Mouse (Mus musculus) heart, postnatal 25 days (tissue): Measurements from ENCODE around the gene Ppp1r36. TPM values are rescaled to one million over a fixed set of nuclear protein-coding genes. Genes with fewer than 3 reads are reported as not detected.
"Not testable (repeated sequence)": the region's sequence is repeated elsewhere in the genome, so short reads cannot be mapped to it uniquely, and the experiment has no call there.

ENCODE experiments used
- DNase-seq: peaks from one replicate; pipeline ENCODE4 v3.0.0; 2022; ENCODE audit warnings: low spot score
- intact Hi-C: fragments of 180-260 bp; cut with DNase I; formaldehyde crosslinking; loops from one replicate; pipeline ENCODE4 v1.15.1; 2025
- total RNA-seq, 2 experiments: library from RNA; stranded (reverse); gene quantifications; 2 replicates each; pipeline ENCODE4 v1.2.3; 2021

Ppp1r36 gene
- total RNA-seq, 2 experiments from 2014 or later, result not detected

DNA sequence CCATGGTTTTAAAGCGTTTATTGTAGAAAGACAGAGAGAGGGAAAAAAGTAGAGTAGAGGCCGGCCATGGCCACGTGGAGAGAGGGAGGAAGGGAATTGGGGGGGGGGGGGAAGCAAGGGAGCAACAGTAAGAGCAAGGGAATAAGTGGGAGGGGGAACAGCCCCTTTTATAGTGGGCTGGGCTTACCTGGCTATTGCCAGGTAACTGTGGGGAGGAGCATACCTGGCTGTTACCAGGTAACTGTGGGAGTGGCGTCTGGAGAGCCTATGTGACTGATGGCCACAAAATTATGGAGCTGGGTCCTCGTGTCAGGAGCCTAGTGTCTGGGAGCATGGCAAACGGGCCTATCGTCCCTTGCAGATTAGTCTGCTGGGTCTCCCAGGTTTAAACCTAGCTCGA, 18.2 kb downstream of the Ppp1r36 start:
- intact Hi-C loops, result no loop called here
- no peak for DNase-seq

DNA sequence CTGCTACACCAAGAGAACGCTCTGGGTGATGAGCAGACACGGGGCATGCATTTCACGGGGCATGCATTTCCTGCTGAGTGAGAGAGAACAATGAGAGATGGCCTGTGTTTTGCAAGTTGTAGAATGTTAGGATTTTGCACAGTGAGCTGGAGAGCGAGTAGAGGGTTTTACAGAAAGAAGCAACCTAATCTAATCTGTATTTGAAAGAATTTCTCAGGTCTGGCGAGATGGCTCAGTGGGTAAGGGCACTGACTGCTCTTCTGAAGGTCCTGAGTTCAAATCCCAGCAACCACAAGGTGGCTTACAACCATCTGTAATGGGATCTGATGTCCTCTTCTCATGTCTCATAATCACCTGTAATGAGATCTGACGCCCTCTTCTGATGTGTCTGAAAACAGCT, 26.1 kb downstream of the Ppp1r36 start:
- DNase-seq, intact Hi-C loops: not testable (repeated sequence)

DNA sequence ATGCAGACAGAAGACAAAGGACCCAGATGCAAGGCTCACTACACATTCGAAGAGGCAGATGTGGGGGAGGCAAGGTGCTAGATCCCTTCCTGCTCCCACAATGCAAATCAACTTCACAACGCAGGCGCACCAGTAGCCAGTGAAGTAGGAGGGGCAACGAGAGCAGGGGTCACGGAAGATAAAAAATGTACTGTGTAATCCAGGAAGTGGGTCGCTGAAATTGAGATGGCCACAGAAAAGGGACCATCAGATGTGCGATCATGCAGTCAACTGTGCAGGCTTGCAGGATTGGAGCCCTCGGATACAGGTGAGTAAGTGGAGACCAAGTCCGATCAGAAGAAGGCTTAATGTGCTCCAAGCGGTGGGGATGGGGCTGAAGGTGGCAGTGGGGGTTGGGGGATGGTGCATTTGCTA, 27.0 kb downstream of the Ppp1r36 start:
- intact Hi-C loops, result no loop called here
- DNase-seq, result no peak

DNA sequence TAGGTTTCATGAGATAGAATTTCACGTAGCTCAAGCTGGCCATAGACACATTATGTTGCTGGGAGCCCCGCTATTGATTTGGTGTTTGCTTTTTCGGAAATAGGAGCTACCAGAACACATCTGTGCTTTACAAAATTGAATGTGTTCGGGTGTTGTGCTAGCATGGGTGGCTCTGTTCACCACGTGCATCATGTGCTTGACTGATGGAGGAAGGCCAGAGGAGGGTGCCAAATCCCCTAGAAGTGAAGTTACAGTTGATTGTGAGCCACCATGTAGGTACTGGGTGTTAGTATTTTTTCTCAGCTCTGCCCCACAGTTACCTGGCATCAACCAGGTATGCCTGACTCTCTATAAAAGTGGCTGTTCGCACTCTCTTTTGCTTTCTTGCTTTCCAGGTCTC, 27.5 kb downstream of the Ppp1r36 start:
- intact Hi-C loops, result no loop called here
- DNase-seq, result no peak

DNA sequence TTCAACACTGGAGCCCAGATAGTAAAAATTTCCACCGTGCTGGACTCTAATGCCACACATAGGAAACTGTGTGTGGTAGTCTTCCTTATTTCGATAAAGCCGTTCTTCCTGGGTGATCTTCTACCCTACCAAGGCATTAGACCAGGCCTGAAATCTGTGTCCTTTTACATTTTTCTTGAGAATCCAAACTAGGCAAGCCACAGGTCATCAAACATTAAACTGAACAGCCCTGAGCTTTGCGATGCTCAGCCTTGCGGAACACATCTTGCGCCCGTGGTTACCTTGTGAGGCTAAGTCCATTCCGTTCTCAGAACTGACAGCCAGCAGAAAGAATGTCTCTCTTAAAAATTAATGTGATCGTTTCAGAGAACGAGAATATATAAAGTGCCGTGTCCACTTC, 28.9 kb downstream of the Ppp1r36 start:
- intact Hi-C loops, result no loop called here
- no peak for DNase-seq

DNA sequence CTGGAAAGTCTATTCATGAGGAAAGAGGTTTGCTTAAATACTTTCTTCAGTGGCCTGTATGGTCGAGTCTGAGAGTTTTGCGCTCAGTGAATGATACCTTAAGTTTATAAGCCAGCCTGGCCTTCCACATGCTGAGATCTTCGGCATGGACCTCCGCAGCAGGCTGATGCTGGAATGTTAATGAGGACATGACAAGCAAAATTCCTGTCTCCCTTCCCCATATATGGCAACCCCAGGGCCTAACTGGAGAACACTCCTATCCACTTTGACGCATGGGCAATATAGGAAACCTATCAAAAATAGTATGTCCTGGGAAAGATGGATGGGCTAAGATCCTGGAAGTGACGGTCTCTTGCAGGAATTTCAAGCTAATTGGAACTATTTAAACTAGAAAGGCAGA, 30.8 kb downstream of the Ppp1r36 start:
- no peak for DNase-seq
- intact Hi-C loops, result no loop called here

DNA sequence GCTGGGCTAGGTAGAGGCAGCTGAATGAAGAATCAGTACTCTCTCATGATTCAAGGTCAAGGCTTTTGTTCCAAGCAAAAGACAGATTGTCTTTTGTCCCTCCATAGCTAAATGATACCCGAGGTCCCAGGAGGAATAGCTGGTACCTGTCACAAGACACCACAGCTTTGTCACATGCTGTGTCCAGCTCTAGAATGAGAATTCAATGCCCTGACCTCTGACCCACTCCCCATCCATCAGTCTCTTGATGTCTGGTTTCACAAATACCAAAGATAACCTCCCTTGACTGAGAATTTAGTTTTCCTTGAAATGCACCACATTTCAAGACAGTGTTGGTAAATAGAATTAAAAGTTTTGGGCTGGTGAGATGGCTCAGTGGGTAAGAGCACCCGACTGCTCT, 34.9 kb downstream of the Ppp1r36 start:
- intact Hi-C loops, result no loop called here
- DNase-seq, result no peak

DNA sequence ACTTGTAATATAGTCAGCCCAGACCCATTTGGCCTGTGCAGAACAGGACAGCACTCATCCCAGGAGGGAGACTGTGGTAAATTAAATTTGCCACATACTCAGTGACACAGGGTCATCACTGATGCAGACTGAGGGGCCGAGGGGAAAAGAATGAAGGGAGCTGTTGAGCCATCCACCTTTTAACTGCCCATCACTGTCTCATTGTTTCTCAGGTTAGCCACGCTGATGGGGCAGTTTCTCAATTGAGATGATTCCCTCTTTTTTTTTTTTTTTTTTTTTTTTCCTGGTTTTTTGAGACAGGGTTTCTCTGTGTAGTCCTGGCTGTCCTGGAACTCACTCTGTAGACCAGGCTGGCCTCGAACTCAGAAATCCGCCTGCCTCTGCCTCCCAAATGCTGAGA, 41.1 kb downstream of the Ppp1r36 start:
- intact Hi-C loops, DNase-seq: not testable (repeated sequence)

DNA sequence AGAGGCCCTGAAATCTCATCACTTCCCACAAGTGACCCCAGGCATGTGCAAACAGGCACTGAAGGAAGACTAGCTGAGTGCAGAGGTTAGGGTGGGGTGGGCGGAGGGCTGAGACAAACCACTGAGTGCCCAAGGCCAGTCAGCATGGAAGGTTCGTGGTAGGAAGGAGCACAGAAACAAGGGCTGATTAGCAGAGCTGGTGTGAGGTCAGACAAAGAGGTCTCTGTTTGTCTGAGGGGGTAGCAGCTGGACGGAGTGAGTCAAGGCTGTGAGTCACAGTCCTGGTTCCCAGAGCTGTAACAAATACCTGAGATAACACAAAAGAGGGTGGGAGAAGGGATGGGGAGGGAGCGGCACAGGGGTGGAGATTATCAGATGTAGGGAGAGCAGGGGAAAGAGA, 41.7 kb downstream of the Ppp1r36 start:
- DNase-seq, result no peak
- intact Hi-C loops, result no loop called here

DNA sequence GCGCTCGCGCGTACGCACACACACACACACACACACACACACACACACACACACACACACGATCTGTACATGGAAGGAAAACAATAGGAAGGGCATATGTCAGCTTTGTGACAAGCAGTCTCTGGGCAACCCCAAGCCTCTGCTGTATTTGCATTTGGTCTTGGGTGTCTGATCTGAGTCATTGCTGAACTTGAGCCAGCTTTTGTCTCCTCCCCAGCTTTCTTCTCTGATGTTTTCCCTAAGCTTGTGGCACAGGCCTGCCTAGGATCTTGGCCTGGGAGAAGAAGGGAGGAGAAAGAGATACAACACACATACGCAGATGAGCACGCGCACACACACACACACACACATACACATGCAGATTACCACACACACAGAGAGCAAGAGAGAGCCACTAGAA, 46.1 kb downstream of the Ppp1r36 start:
- intact Hi-C loops, result no loop called here
- DNase-seq, result no peak

DNA sequence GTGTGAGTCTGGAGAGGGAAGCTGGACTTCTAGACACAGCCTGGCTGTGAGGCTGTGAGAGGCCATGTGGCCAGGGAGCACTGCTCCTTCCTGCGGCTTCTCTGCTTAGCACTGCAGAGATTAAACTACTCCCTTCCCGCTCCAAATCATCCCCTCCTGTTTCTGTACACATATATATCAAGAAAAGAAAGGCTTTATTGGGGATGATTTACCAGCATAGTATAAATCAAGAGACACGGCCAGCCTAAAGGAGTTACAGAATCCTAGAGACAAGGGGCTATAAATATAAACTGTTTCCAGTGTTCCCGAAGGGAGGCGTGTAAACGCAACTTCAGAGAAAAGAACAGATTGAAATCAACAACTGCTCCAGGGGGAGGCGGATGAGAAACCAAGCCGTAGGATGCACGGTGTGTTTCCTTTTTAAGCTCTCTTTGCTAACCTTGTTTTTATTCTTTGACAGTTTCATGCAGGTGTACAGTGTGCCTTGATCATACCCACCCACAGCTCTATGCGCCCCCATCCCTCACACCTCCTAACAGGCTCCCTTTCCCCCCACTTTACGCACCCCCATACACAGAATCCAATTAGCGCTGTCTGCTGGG, 47.4 kb downstream of the Ppp1r36 start:
- DNase-seq, result no peak
- intact Hi-C loops, result no loop called here

DNA sequence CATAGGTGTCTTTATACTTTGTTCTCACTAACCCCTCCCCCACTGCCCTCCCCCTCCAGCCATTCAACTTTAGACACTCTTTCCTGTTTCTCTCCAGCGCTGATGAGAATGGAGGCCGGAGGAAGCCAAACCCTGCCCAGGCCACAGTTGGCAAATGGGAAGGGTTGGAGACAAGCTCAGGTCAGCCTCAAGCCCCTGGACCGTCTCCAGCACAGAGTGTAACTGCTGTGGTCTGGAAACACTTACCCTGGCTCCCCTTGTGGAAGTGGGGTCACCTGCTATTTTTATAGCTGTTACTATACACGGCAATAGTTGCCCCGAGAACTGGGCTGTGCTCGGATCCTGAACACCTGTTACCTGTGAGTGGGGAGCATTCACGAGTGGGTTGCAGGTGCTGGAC, 49.3 kb downstream of the Ppp1r36 start:
- no peak for DNase-seq

DNA sequence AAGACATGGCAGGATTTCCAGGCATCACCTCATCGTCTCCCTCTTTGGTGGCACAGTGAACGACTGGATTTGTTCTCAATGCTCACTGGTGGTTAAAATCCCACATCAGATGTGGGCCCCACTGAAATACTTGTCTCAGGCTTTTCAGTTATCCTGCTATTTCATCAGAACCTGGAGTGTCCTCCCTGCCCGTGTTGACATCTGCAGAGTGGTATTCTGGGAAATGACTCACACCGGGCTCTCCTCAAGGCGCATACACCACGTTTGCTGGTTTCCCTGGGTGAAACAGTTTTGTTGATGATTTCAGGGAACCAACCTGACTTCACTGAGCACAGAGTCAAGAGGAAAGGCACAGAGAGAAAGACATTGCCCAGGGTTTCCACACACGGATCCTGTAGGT, 49.9 kb downstream of the Ppp1r36 start:
- intact Hi-C loops, result no loop called here
- DNase-seq, result no peak

More for the DNA sequence above, 49.3 kb downstream of the Ppp1r36 start:
- intact Hi-C loops, result no loop called here

DNA sequence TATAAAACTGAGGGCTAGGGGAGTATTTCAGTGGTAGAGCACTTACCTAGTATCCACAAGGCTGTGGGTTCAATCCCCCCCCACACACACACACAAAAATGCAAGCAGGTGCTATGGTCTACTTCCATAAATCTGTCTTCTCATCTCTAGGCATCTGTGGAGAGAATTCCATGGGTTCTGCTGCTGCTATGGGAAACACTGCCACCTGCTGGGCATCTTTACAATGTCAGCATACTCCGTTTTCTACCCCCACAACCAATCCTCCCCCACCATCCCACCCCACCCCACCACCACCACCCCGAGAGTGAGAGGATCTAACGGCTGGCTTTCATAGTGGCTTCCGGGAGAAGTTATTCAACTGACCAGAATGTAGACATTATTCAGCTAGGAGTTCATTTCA, 54.7 kb downstream of the Ppp1r36 start:
- intact Hi-C loops, result loop anchor here (2.0 to 5.0 kb wide), 3 partner anchors 65 to 205 kb away; no protein-coding TSS in a partner anchor
- DNase-seq, result no peak

DNA sequence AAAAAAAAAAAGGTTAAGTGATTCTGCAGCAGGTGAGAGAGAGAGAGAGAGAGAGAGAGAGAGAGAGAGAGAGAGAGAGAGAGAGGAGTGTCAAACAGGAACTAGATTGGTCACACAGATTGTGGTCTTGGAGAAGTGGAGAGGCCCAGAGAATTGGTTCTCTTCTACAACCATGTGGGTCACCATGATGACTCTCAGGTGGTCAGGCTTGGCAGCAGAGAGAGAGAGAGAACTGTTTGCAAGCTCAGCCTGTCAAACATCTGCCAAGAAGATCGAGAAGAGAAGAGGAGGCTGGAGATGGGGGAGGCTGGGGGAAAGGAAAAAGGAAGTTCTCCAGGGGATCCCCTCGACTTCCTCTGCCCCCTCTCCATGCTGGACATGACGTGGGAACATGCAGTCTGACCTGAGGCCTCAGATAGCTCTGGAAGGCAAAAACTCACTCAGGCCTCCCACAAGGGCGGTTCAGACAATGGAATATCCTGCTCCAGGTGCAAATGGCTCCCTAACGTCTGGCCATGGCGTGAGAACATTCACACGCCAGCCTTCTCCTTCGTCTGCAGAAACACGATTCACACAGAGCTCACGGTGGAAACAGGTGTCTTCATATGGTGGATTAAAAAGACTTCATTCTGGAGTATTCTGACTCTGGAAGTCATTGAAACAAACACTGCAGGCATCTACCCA, 56.4 kb downstream of the Ppp1r36 start:
- intact Hi-C loops, result loop anchor here (2.0 to 5.0 kb wide), 3 partner anchors 66 to 206 kb away; no protein-coding TSS in a partner anchor
- no peak for DNase-seq

DNA sequence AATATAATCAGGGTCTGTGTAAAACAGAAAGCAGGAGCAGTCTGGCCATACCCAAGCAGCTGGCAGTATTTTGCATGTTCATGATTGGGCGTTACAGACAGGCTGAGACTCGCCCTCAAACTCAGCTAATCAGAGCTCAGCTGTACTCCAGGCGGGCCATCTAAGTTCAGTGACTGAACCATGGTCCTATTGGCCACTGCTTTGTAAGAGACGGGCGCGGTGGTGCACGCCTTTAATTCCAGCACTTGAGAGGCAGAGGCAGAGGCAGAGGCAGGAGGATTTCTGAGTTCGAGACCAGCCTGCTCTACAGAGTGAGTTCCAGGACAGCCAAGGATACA, 56.9 kb downstream of the Ppp1r36 start:
- intact Hi-C loops, result loop anchor here (5.0 kb wide), 2 partner anchors 67 to 207 kb away; no protein-coding TSS in a partner anchor
- DNase-seq, result no peak

DNA sequence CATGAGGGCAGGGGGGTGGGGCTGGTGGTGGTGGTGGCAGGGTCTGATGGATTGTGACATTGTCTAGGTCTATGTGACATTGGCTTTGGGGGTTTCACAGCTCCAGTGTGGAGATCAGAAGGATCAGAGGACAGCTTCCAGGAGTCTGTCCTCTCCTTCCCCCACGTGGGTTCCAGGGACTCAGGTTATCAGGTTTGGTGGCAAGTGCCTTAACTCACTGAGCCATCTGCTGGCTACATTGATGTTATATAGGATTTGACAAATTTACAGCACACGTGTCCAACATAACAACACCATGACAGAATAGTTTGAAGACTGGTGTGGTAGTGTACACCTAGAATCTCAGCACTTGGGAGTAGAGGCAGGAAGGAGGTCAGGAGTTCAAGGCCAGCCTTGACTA, 57.5 kb downstream of the Ppp1r36 start:
- no peak for DNase-seq
- intact Hi-C loops, result loop anchor here (5.0 kb wide), 2 partner anchors 68 to 208 kb away; no protein-coding TSS in a partner anchor

DNA sequence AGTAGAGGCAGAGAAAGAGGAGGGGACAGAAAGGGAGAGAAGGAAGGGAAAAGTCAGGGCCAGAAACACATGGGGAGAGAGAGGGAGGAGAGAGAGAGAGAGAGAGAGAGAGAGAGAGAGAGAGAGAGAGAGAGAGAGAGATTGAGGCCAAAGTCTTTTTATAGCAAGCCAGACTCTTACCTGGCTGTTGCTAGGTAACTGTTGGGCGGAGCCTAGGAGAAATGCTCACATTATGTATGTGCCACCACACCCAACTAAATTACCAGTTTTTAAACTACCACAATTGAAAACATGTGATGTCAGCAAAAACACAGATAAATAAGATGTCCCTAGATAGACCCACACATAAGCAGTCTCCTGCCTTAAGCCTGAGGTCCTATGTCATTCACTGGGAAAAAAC, 58.8 kb downstream of the Ppp1r36 start:
- DNase-seq, result no peak
- intact Hi-C loops, result no loop called here

DNA sequence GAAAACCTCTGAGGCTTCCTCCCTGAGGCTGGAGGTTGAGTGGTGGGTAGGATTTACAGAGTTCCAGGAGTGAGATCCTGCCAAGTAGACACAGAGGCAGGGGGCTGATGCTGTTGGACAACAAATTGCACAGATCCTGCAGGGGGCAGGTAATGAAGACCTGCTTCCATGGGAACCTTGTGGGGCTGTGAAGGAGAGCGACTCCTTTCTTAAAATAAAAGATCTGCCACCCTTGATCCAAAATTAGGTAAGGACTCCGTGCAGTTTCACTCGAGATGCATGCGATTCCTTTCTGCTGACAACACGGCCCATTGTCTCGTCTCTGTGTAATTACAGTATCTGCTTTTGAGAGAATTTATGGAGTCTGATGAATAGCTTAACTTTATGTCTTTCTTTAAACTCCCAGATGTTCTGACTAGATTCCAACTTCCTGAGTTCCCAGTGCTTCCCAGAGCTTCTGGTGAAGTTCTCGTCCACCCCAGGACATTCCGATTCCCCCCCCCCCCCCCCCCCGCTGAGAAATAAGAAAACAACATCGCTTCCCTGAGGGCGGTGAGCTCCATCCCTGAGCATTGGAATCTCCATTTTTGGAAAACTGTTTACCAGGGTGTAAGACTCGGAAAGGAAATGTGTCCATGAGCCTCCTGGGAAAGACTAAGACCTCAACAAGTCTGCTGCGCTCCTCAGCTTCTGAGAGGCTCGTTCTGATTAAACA, 61.1 kb downstream of the Ppp1r36 start:
- DNase-seq, result no peak
- intact Hi-C loops, result no loop called here

DNA sequence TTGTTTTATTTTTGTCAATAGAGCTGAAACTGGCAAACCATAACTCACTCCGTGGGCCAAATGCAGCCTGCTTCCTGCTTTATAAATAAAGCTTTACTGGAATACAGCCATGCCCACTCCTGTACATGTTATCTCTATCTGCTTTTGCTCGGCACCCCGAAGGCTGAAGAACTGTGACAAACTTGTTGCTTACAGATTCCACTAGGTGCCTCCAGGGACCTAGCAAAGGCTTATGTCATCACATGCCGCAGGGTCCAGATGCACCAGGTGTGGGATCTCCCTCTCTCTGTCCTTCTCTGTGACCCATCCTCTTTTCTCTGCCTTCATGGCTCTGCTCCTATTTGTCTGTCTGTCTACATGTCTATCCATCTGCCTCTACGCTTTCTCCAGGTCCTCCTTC, 61.8 kb downstream of the Ppp1r36 start:
- intact Hi-C loops, result no loop called here
- no peak for DNase-seq

DNA sequence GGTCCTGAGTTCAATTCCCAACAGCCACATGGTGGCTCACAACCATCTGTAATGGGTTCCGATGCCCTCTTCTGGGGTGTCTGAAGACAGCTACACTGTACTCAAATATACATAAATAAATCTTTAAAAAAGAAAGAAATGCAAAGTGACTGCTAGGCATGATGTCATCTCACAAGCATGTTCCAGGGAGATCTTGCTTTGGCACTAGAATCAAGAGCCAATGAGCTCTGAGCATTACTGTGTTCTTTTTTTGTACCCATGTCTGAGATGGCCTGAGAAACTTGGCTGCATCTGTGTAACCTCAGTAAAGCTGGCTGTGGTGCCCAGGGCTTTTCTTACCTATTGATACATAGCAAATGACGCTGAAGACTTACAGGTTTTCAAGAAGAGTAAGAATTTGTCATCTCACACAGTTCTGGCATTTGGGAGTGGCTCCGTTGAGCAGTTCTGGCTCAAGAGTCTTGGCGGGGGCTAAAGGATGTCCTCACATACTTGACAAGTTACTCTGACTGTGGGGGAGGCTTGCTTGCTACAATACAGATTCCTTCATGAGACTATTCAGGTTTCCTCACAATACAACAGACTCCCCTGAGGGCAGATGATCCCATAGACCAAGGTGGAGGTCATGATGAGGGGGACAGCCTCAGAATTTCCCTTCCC, 62.6 kb downstream of the Ppp1r36 start:
- intact Hi-C loops, result no loop called here
- DNase-seq, result no peak
